Mouse (Mus musculus): Measurements from ENCODE around the gene Slc7a7.

DNA sequence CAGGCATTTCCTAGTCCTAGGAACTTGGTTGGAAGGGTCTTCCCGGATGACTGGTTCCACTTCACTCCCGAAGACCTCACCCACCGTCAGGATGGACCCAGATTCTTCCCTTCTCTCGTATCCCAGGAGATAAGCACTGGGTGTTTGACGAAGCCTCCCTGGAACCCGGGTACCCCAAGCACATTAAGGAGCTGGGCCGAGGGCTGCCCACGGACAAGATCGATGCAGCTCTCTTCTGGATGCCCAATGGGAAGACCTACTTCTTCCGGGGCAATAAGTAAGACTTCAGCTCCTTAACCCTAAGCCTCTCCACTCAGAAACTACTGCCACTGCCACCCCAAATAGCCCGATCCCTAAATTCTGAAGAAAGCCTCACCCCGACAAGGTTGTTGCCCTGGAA lies 21.6 kb upstream of the Slc7a7 start:
- TF ChIP-seq CTCF (IDR thresholded peaks at IDR 0.05; ENCODE audit: extremely low read depth, insufficient read length, insufficient replicate concordance, low read depth, low read length): no peak
- TF ChIP-seq POLR2A (IDR thresholded peaks at IDR 0.05; ENCODE audit: low read depth, low read length): no peak

All from small intestine, adult 2 months (tissue).